Mouse (Mus musculus) layer of hippocampus, postnatal 10 days (tissue): Measurements from ENCODE around the gene Map1s. TPM values are rescaled to one million over a fixed set of nuclear protein-coding genes. Genes with fewer than 3 reads are reported as not detected.

Source experiments
- DNase-seq, 2 experiments: peaks; one replicate each; pipeline ENCODE4 v3.0.0; 2021; ENCODE audit warnings: low spot score in 2 of 2
- long read RNA-seq: library from polyadenylated mRNA; stranded (forward); transcript quantifications from one replicate; pipeline ENCODE4 v2.0.0, GENCODE M21; 2023
- total RNA-seq, 2 experiments: library from RNA; stranded (reverse); gene quantifications; 2 replicates each; pipeline ENCODE4 v1.2.3; 2021

Gene Map1s
- total RNA-seq: 100 to 1,000 TPM in 1 of 2 experiments, 10 to 100 TPM in 1; 75.1 to 101 TPM
- long read RNA-seq, transcript Map1s-201 (7 exons, 3,314 nt): major isoform, 27 of 47 reads
- long read RNA-seq, partial matches to known transcripts: 11 of 47 reads
- long read RNA-seq, other reads (novel, unspliced or antisense): 8 of 47 reads

DNA sequence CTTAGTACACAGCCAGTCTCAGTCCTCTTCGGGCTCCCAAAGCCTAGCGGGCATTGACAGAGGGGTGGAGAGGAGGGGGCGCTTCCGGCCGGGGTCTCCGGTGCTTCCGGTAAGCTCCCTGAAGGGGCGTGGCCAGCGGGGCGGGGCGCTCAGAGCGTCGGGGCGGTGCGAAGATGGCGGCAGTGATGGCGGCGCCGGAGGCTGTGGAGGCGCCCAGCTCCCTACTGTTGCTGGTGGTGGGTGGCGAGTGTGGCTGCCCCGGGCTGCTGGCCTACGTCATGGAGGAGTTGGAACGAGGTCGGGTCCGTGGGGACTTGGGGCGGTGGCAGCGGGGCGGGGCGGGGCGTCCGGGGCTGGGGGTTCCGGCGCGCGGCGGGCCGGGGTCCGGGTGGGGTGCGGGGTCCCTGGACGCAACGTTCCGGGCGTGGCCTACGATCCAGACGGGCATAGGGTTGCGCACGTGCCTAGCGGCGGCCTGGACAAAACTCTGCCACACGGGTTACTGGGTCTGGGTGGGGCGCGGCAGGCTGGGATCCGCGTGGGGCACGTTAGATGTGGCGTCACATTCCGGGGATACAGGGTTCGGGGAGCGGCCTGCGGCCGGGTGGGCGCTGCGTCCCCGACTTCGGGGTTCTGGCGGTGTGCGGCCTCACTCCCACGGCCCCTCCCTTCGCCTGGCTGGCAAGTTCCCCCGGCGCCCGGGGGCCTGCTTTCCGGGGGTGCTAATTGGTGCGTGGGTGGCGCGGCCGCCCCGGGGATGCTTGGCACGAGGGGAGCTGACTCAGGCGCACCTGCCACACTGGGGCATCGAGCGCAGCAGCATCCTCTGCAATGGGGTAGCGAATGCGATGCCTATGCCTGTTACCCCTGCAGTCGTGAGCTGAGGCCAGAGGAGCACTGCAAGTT lies at the start of gene Map1s:
Gene Map1s, plus strand, starts transcription at position 102 of the 906 bp plus-strand sequence.
- peak; percentile 85 to 91 for DNase-seq

DNA sequence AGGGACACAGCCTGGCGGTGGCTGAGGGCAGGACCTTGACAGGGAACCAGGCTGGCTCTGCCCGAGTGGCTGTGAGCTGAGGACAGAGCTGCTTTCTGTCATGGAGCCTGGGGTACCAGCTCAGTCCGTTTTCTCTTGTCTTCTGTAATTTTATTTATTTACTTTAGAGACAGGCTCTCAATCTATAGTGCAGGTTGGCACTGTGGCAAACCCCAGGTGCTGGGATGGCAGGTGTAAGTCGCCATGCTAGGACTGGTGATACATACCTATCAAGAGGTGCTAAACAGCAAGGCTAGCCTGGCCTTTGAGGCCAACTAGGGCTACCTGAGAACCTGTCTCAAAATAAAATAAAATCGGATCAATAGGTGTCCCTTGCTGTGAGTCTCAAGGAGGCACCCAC lies 49.7 kb upstream of the Map1s start:
- no peak for DNase-seq

DNA sequence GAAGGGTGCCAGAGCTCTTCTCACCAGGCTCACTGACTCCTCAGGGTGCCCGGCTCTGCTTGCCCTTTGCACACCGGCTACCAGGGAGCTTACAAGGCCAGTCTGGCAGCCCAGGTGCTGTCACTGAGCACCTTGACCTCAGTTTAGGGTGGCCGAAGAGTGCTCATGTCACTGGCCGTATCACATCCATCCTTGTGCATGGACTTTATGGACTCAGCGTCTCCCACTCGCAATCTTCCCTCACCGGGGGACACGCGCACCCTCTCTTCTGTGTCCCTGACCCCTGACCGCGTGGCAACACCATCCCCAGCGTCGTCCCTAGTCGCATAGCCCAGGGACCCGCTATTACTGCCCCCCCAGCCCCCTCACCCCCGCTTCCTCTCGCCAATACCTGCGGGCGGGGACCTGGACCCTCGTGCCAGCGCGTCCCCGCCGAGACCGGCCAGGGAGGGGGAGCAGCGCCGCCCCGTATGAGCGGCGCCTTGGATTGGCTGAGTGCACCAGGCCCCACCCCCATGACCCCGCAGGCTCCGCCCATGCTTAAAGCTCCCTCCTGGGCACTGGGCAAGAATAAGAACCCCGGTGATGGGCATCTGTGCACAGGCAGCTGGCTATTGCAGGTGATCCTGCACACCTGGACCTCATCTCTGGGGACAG lies 49.1 kb upstream of the Map1s start:
- DNase-seq: peak; percentile 77 to 85

DNA sequence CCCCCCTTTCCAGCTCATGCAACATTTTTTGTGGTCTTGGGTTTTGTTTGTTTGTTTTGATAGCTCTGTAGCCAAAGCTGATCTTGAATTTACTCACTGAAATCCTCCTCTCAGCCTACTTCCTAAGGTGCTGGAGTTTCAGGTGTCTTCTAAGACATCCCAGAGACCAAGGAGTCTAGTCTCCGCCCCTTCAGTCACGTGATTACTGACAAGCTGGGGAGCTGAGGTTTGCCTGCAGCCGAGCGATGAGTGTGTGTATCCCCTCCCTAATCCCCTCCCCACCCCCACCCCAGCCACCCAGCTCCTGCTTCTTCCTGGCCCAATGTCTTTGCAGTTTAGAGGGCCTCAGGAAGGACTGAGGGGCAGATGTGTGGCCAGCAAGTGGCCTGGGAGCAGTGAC lies 48.2 kb upstream of the Map1s start:
- no peak for DNase-seq

DNA sequence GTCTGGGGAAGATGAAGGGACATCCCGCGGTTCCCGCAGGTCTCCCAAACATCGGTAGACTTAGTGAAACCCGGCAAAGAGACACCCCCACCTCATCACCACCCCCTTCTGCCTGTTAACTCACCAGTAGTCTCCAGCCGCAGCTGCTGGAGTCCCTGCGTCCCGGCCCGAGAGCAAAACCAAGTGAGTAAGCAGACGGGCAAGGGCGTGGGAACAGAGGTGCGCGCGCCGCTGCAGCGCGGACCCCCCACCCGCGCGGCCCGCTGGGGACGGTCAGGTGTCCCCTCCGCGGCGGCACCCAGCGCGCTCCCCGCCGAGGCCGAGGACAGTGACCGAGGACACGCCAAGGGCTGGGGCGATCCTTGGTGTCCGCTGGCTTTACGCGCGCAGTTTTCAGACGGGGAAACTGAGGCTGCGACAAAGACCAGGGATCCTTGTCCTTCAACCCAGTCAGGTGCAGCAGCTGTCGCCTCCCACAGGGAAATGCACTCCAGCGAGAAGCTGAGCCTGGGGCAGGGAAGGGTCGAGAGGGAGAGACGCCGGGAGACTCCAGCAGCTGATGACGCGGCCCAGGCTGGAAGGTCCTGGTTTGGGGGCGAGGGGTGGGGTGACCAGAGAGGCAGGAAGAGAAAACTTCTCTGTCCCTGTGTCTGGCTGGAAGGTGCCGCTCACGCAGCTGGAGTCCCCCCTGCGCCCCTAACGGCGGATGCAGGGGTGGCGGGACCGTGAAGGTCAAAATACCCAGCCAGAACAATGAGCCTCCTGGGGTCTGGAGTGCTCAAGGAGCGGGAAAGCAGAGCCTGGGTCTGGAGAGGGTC lies 42.7 kb upstream of the Map1s start, which contains the start of gene Kcnn1:
Gene Kcnn1, minus strand, starts transcription at position 435 of the 818 bp plus-strand sequence.
- no peak for DNase-seq

DNA sequence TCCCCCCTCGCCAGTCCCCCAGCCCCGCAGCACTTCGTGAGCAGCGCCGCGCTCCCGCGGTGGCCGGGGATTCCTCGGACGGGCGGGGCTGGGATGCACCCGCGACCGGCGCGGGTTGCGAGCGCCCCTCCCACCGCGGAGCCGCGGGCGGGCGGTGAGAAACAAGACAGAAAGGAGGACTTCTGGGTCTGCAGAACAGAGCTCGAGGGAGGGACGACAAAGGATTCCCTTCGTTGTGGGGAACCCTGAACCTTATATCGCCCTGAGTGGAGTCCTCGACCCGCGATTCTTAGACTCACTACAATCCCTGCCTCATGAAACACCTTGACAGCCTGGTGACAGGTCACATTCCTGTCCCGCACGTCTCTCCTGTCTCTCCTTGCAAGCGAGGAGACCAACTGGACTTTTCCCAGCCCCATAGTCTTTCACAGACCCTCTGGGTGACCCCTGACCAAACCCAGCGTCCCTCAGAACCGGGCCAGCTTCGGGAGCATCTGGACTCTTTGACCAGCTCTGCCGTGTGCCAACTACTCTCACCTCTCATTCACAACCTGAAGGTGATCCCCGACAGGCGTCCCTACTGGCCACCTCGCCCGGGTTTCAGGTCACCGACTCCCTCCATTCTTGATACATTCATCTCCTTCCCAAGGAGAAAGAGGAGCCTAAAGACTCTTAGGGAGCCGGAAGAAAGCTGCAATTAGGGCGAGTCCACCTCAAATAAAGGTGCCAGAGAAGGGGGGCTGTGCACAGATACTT lies 41.6 kb upstream of the Map1s start:
- DNase-seq: no peak

DNA sequence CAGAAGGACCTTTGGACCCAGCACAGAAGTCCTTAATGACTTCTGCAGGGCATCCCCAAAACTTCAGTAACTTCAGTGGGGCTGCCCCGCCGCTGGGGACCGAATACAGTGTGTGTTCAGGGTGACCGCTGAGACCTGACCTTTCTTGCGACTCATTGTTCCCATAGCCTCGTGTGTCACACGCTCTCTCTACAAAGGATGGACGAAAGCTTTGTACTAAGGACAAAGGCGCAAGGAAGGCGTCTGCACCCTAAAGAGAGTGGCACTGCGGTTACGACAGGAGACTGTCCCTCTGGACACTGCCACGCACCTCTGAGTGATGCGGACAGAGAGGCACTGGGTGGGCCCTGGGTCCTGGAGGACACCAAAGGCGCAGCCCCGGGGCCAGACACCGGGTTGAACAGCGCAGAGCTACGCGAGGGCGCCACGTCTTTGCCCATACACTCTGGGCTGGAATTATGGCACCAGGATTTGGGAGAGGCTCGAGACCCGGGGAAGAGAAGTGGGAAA lies 41.0 kb upstream of the Map1s start:
- no peak for DNase-seq

DNA sequence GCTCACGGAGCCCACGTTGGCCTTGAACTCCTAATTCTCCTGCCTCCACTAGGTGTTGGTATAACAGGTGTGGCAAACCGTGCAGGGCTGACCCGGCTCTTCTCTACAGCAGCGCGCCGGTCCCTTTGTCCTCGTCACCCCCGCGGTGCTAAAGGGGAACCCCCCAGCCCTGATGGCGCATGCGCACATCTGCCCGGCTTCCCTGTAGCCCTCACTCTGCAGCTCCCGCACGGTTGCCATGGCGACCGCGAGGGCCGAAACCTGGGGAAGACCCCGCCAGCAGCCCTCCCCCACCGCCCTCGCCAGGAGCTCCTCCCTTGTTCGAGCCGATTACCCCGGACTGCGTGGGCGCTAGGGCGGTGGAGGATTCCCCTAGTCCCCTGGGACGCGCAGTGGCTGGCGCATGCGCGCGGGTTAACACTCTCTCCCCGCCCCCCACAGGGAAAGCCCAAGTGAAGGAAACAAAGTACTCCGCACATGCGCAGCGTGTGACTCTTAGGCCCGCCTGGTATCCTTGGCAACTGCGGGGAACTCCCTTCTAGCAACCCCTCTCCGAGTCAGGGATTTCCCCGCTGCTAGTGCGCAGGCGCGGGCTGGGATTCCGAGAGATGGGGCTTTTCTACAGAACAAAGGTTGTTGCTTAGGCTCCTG lies 40.3 kb upstream of the Map1s start:
- peak; percentile 99 to 100 for DNase-seq

DNA sequence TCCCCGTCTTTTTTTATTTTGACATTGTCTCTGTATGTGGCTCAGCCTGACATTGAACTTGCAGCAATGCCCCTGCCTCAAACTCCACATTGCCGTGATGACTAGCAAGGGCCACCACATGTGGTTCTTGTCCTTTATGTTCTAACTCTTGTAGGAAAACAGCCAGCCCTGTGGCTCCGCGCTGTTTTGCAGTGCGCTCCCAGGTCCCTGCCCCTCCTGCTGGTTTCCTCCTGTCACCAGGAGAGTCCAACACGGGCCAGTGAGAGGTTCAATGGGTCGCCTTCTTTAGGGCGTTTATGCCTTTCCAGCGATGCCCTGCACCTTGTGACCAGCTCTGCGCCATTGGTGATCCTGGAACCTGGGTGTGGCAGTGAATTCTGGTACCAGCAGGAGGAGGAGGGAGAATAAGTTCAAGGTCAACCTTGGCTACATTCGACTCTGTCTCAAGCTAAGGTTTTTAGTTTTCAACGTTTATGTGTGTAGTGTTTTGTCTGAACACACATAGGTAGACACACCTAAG lies 39.7 kb upstream of the Map1s start:
- DNase-seq: peak in 1 of 2 experiments; percentile 34

DNA sequence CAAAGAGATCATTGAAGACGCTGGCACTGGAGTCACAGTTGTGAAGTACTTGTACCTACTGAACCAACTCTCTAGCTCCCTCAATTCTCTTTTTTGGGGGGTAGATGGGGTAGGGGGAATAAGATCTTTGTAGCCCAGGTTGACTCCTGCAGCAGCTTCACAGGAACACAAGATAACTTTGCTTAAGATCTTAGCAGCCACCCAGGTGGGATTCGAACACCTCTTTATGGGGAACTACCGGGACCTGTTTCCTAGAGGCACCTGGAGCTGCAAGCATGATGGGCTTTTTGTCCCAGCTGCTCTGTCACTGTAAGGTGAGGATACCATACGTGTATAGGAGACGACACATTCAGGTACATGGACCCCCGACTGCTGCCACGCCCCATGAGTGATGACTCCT lies 39.2 kb upstream of the Map1s start:
- DNase-seq: no peak

DNA sequence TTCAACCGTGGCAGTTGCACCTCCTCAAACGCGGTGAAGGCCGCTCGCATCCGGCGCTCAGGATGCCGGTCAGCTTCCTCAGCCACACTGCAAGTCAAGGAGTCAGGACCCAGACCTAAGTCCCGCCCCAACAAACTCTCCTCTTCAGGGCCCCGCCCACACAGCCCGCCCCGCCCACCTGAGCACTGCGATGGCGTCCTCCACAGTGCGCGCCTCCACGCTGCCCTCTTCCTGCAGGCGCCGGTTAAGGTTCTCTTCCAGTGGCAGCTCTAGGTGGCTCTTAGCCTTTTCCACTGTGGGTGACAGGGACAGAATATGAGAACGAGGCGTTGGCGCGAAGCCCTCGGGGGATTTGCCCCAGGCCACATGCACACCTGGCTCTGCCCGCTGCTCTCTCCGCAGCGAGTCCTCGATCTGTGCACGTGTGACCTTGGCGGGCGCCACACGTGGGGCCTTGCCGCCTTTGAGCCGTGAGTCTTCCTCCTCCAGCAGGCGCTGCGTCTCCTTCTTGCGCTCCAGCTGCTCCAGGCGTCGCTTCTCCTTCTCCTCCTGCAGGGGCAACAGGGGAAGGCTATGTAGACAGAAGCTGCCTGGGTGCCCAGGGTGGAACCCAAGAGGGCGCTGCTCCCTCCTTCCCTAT lies 37.1 kb upstream of the Map1s start:
- DNase-seq: peak in 1 of 2 experiments; percentile 35

DNA sequence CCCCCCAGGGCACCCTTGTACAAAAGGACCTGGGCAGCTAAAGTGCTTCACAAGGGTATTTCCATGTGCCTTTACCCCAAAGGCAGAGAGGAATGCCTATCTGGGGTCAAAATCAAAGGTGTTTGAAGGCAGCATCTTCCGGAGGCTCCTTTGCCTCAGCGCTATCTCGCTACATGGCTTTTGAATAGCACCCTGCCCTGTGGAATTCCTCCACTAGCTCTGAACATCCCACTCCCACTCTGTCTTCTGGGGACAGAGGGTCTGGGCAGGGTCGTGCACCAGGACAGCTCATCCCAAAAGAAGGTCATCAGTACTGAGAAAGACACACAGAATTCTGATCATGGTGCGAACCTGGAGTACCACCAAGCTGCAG lies 36.5 kb upstream of the Map1s start:
- no peak for DNase-seq

DNA sequence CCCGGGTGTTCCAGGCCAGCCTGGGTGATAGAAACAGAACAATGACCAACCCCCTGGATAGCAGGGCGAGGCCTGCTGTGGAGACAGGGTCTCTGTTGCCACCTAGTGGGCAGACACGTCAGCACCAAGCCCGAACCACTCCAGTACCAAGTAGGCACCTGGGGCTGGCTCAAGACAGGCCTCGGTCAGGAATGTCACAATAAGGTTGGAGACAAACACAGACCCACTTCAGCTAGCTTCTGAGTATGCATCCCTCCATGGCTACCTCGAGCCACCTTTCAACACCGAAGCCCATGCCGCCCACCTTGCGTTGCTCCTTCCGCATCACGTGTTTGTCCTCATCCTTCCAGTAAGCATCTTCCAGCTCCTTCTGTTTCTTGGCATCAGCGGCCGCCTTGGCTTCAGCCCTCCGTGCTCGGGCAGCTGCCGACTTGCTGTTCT lies 36.1 kb upstream of the Map1s start:
- peak; percentile 77 to 82 for DNase-seq

DNA sequence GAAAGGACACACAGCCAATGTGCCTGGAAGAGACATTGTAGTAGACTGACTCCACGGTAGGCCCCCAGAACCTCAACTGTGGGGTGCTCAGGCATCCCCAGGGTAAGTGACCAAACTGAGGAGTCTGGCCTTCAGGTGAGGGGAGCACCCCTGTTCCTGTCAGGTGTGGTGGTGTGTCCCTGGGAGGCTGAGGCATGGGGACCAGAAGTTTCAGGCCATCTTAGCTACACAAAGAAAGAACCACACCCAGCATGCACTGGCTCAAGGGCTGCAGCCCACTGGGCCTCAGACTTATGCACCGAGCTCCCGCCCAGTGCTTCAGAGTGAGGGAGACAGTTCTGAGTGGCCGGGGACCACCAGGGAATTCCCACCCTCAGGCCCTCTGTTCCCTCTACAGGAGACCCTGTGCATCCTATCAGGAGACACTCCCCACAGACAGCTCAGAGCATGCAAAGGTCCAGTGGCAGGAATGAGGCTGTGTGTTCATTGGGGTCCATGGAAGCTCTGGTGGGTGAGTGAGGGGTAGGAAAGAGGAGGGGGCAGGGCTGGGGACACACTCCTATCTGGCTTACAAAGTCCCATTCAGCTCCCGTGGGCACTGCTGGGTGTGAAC lies 34.4 kb upstream of the Map1s start:
- no peak for DNase-seq

DNA sequence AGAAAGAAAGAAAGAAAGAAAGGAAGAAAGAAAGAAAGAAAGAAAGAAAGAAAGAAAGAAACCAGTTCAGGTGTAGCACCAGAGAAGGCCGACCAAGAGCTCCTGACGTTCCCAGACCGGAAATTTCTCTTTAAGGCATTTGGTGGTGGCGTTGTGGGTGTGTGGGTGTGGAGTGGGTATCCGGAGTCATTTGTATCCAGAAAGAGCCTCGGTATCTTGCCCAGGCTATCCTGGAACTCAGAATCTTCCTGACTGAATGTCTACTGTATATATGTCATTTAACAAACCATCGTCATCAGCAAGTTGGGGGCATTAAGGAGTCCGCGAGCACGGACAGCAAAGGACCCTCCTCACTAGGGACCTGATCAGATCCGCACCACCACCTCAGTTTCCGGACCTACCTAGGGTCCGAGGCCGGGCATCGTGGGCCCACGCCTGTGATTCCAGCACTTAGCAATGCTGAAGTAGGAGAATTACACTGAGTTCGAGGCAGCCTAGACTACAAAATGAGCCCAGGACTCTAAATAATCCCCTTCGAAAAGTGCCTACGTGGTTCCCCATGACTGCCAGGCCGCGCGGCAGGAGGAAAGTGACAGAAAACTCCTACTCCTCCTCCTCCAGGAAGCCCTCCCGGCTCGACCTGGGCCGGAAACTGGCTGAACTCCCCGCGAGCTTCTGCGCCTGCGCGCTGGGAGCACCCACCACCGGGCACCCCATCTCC lies 32.9 kb upstream of the Map1s start:
- no peak for DNase-seq

DNA sequence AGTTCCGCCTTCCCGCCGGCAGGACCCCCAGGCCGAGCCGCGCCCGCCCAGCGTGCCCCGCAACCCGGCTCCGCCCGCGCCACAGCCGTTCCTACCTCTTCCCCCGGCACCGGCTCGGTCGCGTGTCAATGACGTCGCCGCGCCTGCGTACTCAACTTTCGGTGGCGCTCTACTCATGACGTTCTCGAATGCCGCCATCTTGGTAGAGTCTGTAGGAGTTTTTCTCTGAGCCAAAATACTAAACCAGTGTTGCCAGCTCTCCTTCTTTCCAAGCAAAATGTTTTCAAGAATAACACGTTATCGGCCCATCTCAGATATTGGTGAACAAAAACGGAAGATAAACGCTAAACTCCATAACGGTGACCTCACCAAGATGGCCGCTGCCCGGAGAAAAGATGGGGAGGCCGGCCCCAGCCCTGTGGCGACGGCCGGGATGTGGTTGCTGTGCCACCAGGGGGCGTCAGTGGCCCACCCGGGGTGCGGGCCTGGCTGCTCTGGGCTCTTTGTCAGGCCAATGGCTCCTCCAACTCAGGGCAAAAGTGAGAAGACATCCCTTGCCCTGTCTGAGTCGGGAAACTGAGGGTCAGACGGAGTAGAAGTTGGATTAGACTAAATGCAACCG lies 32.3 kb upstream of the Map1s start, which contains the start of gene Ccdc124:
Gene Ccdc124, minus strand, starts transcription at position 572 of the 622 bp plus-strand sequence.
- DNase-seq: peak; percentile 96 to 97

DNA sequence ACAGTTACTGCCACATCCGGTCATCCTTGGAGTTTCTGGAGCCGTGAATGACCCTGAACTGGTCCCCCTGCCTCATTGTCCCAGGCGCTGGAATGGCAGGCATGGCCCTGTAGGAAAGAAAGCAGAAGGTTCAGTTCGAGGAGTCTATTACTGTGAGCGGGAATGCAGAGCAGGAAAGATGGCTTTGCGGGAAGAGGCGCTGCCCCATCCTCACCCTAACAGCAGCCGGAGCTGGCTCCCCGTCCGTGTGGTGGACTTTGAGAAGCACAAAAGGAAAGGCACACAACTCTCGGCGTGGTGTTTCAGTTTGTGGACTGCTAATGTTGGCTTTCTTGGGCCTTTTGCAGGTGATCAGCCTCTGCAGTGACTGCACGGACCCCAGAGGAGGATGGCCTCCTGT lies 31.3 kb upstream of the Map1s start:
- DNase-seq: no peak
